11 mouse cellular contexts compared by ENCODE assay signal in genomic region chr3:84022723-84023122, GRCm38 (mm10). TPM values are rescaled to one million over a fixed set of nuclear protein-coding genes. Genes with fewer than 3 reads are reported as not detected.
A peak's percentile ranks its signal among the peaks of the same experiment; 100 is the strongest.
DNase-seq lines count a peak whose midpoint lies in the region; ATAC-seq and TF ChIP-seq lines count a peak whose summit lies in the region.
"Had no signal": no experiment of that assay in that cellular context is flagged by ENCODE, and none has a peak within 500 bp of the region (broad histone marks: within the 10 kb centered on the region; RNA-seq: fewer than 3 reads in every experiment).

No protein-coding gene starts in this region.

- intact Hi-C loops in gastrocnemius, adult 2 months (cut with DNase I), result no loop called here

- H3K27me3 ChIP-seq in stomach, embryonic 16.5 days (ENCODE audit: control insufficient read depth, insufficient read depth, low read length), result no peaks in the 10 kb centered on the region
- no peaks in the 10 kb centered on the region for H3K27me3 ChIP-seq in neural tube, embryonic 15.5 days (replicated peaks)
- H3K27me3 ChIP-seq: heart, embryonic 15.5 days had no signal

- peak overlapping the region; percentile 24; the same call in 1 of the 2 replicates for H3K4me2 ChIP-seq in stomach, embryonic 16.5 days (ENCODE audit: low read depth, low read length)
- no peak overlapping the region for H3K4me2 ChIP-seq in neural tube, embryonic 15.5 days
- H3K4me2 ChIP-seq: heart, embryonic 15.5 days had no signal

- peaks cover 6% of the 10 kb centered on the region; the same call in 1 of the 2 replicates for H3K36me3 ChIP-seq in stomach, embryonic 16.5 days (ENCODE audit: control insufficient read depth, insufficient read depth, low read length)
- H3K36me3 ChIP-seq in neural tube, embryonic 15.5 days, result no peaks in the 10 kb centered on the region
- H3K36me3 ChIP-seq: heart, embryonic 15.5 days had no signal

- peak; percentile 49; the same call in 1 of the 2 replicates for ATAC-seq in stomach, embryonic 16.5 days (ENCODE audit: insufficient read depth, low FRiP score)
- ATAC-seq in neural tube, embryonic 15.5 days (ENCODE audit: low FRiP score), result no peak
- no peak for ATAC-seq in erythroid progenitor cell, adult 5-6 weeks (replicated peaks; ENCODE audit: low FRiP score, poor library complexity, severe bottlenecking)

- peak; percentile 32 for DNase-seq in gastrocnemius, adult 2 months
- DNase-seq in gastrocnemius, adult 8-10 months (ENCODE audit: low spot score in 2 of 2), result no peak
- peak; percentile 29 to 35 for DNase-seq in spleen, postnatal 36 days (ENCODE audit: low spot score in 2 of 2)
- no peak for DNase-seq in spleen, adult 12 weeks (ENCODE audit: low spot score)
- DNase-seq in liver, result peak; percentile 53
- DNase-seq: cerebellum, adult 2 months; lung, adult 2 months had no signal

- no peak for TF ChIP-seq CTCF in gastrocnemius, adult 2 months (IDR thresholded peaks at IDR 0.05)

- peaks cover 27% of the 10 kb centered on the region for H3K4me1 ChIP-seq in stomach, embryonic 16.5 days (ENCODE audit: control insufficient read depth, insufficient read depth, low read length)
- H3K4me1 ChIP-seq in neural tube, embryonic 15.5 days, result peaks cover 51% of the 10 kb centered on the region

- H3K27ac ChIP-seq in gastrocnemius, adult 2 months, result no peak overlapping the region
- H3K27ac ChIP-seq in stomach, embryonic 16.5 days (ENCODE audit: low read length), result peak overlapping the region; percentile 81
- H3K27ac ChIP-seq in neural tube, embryonic 15.5 days (replicated peaks), result no peak overlapping the region
- H3K27ac ChIP-seq: heart, embryonic 15.5 days had no signal

- 0 out of 2 replicates have a peak overlapping the region, but pooled peaks have one; percentile 16 for H3K9ac ChIP-seq in stomach, embryonic 16.5 days (ENCODE audit: low read length)
- no peak overlapping the region for H3K9ac ChIP-seq in neural tube, embryonic 15.5 days (replicated peaks)
- H3K9ac ChIP-seq: heart, embryonic 15.5 days had no signal

- WGBS in stomach, embryonic 16.5 days, result 79% methylated on average over 5 of the region's 5 CpGs
- WGBS in neural tube, embryonic 15.5 days, result 63% methylated on average over 5 of the region's 5 CpGs

- H3K4me3 ChIP-seq in gastrocnemius, adult 2 months, result no peak overlapping the region
- H3K4me3 ChIP-seq in stomach, embryonic 16.5 days (replicated peaks; ENCODE audit: low read length), result no peak overlapping the region
- no peak overlapping the region for H3K4me3 ChIP-seq in neural tube, embryonic 15.5 days (replicated peaks)
- H3K4me3 ChIP-seq: heart, embryonic 15.5 days had no signal

- no peaks in the 10 kb centered on the region for H3K9me3 ChIP-seq in stomach, embryonic 16.5 days (replicated peaks; ENCODE audit: control insufficient read depth, low read length)
- H3K9me3 ChIP-seq in neural tube, embryonic 15.5 days (replicated peaks), result no peaks in the 10 kb centered on the region
- H3K9me3 ChIP-seq: heart, embryonic 15.5 days had no signal

RNA-seq across cellular contexts. Expression of gene Tmem131l, which starts 17.3 kb away (rescaled TPM):
- total RNA-seq in gastrocnemius, adult 2 months (2021), result 10 to 100 TPM; 12.0 to 17.4 TPM
- 10 to 100 TPM in 3 of 4 experiments, 1 to 10 TPM in 1; 8.7 to 13.1 (median 11.6) TPM for total RNA-seq in gastrocnemius, adult 8-10 months (2022)
- 38.9 and 41.7 TPM in 2 replicates for polyA plus RNA-seq in stomach, embryonic 16.5 days (2015; fragmentation: Nextera tagmentation; extraction: Ambion mirVana)
- polyA plus RNA-seq in neural tube, embryonic 15.5 days (2015; fragmentation: Nextera tagmentation; extraction: Ambion mirVana), result 43.0 and 71.5 TPM in 2 replicates
- total RNA-seq in erythroid progenitor cell, adult 5-6 weeks (2015; ENCODE audit: low replicate concordance), result 110 and 116 TPM in 2 replicates
- total RNA-seq in erythroid progenitor cell, adult 5-6 weeks (2017; ENCODE audit: low replicate concordance), result 86.8 and 99.9 TPM in 2 replicates

Comparison
In these comparisons a context has a peak if more than half of its experiments do, and no peak if none do; other contexts are left out.
1. DNase-seq: peak in gastrocnemius, adult 2 months (single experiment), spleen, postnatal 36 days (2 of 2) and liver (single experiment); none in gastrocnemius, adult 8-10 months (0 of 2) and spleen, adult 12 weeks (single experiment).
2. RNA of gene Tmem131l, which starts 17.3 kb away (total RNA-seq): 86.8 to 116 TPM in erythroid progenitor cell, adult 5-6 weeks; 12.0 to 17.4 TPM in gastrocnemius, adult 2 months and 8.7 to 13.1 TPM in gastrocnemius, adult 8-10 months; every median in the first group is over 4 times any median in the second.